Mouse (Mus musculus): Measurements from ENCODE around the gene Gtsf1l. TPM values are rescaled to one million over a fixed set of nuclear protein-coding genes. Genes with fewer than 3 reads are reported as not detected.

Gene Gtsf1l
- total RNA-seq (2021), result not detected
- long read RNA-seq, experiment 1, result 0 reads
- long read RNA-seq, experiment 2, result 0 reads

- DNase-seq, result no peak
These were observed at the start of gene Gtsf1l for GRCm38 (mm10) chr2:163087728-163088127. Gtsf1l (minus strand) TSS chr2:163087855.

- no peak for DNase-seq
These were observed 49.3 kb upstream of the Gtsf1l start for GRCm38 (mm10) chr2:163136996-163137395.

GRCm38 (mm10) chr2:163135931-163136330 lies 48.3 kb upstream of the Gtsf1l start:
- DNase-seq, result no peak

GRCm38 (mm10) chr2:163132314-163132713 lies 44.7 kb upstream of the Gtsf1l start:
- DNase-seq, result no peak

- no peak for DNase-seq
These were observed 43.2 kb upstream of the Gtsf1l start for GRCm38 (mm10) chr2:163130837-163131236.

GRCm38 (mm10) chr2:163123496-163123895 lies 35.8 kb upstream of the Gtsf1l start:
- no peak for DNase-seq

- DNase-seq, result peak; percentile 69
These were observed 34.7 kb upstream of the Gtsf1l start for GRCm38 (mm10) chr2:163122319-163122718.

DNA sequence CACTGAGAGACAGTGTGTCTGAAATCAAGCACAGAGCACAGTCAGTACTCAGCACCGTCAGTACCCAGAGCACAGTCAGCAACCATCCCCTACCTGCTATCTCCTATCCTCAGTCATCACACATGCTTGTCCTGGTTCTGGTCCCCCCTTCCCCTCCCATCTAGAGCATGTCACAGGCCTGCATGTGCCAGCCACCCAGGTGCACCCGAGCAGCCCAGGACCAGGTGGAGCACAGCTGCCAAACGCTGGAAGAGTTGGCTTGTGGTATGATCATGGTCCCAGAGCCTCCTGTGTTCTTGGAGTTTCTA lies 33.7 kb upstream of the Gtsf1l start:
- DNase-seq, result no peak

- DNase-seq, result no peak
These were observed 33.1 kb upstream of the Gtsf1l start for GRCm38 (mm10) chr2:163120626-163121352.

DNA sequence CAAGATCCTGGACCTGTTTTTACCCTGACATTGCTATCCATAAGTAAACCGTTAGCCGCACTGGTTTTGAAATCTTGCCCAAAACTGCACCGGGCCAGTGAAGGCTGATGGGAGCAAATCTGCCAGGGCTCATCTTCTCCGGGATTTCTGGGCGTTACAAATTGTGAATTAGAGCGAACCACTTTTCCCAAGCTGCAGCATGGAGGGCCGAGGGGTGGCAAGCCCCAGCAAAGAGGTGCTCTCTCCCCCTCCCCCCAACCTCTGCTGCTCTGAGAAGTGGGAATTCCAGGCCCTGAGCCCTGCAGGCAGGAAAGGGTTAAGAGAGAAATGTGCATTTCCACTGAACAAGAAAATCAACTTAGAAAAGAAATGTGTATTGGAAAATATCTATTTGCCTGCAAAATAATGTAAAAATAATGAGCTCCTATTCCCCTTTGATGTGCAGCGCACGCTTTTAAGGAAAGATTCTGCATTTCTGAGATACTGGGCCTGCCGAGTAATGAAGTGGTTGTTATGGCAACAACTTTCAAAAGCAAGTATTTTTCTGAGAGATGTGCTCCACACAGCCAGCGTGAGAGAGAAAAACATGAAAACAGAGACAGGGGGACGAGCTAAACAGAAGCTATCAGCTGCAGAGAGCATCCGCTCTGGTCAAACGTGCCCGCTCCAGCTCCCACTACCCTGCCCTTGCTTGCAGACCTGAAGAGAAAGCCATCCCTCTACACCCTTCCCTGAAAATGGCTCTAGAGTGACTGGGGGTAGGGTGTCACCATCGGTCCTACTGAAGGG lies 24.0 kb upstream of the Gtsf1l start:
- DNase-seq, result no peak

DNA sequence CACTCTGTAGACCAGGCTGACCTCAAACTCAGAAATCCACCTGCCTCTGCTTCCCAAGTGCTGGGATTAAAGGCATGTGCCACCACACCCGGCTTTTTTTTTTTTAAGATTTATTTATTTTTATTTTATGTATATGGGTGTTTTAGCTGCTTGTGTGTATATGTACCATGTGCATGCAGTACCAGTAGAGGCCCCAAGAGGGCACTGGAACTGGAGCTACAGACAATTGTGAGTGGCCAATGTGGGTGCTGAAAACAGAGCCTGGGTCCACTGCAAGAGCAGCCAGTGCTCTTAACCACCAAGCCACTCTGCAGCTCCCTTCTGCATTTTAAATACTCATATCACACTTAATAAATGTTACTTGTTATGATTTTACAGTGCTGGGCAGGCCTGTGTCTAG lies 23.1 kb upstream of the Gtsf1l start:
- no peak for DNase-seq

DNA sequence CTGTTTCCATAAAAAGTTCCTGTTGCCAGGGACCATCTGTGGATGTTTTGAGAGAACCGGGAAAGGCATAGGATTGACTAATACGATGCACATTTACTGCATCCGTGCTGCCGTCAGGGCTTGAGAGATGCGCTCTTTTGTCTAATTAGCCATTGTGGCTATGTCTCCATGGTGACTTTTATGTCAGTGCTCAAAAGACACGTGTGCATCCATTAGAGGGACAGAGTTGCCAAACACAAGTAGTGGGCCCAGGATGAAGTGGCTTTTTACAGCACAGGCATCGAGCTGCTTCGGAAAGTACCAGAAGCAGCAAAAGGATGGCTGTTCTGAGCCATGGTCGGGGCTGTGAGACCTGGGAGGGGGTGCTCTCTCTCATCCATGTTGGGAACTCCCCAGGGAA lies 20.7 kb upstream of the Gtsf1l start:
- DNase-seq, result no peak

DNA sequence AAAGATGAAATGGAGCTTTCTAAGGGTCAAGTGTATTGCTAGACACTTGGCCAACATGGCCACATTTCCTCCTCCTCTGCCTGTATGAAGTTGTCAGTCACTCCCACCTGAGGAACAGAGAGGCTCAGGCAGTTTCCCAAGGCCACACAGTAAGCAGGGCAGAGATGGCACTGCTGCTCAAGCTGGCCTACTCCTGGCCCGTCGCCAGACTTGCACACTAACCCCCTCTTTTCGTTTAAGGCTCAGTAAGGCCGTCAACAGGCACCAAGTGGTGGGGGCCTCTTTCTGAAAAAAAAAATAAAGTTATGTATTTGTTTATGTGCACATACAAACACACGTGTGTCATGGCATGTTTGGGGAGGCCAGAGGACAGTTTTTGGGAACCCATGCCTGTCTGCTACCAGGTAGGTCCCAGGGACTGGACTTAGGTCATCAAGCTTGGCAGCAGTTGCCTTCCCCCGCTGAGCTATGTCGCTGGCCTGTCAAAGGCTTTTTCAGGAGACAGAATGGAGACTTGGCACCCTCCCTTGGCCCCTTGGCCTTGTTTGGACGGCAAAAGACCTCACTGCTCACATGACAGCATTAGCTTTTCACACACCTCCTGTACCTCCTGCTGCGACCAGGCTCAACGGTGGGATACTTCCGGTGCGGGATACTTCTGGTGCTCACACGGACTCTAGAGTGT lies 16.6 kb upstream of the Gtsf1l start:
- peak; percentile 18 for DNase-seq

DNA sequence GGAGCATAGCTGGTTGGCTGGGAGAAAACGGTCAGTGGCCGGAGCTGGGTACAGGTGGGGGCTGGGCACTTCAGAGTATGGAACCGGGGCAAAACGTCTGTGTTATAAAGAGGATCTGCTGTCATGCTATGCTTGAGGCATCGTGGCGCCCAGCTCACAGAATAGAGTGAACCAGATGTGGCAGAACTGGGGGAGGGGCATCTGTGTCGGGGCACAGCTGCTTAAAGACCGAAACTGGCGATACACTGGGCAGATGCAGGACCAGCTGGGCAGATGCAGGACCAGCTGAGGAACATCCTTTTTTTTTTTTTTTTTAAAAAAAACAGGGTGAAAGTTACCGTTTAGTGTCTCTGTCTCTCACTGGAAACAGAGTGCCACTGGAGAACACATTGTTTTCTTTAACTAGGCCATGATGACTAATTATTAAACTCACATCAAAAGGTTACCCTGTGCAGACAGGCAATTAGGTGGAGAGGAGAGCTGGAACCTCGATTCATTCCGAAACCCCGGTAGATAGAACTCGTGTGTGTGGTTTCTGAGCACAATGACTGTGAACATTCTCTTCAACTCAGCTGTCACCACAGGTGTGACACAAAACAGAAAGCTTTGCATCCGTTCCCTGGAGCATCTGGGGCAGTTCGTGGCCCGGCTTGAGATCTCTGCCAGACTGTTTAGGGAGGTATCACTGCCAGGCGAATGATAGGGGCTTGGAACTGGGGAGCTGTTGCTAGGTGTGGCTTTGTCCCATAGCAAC lies 15.4 kb upstream of the Gtsf1l start:
- no peak for DNase-seq

DNA sequence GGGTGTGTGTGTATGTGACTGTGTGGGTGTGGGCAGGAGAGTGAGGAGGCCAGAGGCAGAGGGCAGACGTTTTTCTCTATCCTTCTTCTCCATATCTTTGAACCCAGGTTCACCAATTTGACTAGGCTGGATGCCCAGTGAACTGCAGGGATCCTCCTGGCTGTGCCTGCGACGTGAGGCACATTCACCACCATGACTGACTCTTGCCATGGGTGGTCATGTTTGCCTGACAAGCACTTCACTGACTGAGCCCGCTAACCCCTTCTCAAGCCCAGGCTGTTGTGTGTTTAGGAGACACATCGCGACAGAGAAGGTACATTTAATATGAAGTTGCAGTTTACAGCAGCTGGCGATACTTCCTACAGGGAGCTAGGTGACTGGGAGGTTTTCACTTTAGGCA lies 14.6 kb upstream of the Gtsf1l start:
- no peak for DNase-seq

DNA sequence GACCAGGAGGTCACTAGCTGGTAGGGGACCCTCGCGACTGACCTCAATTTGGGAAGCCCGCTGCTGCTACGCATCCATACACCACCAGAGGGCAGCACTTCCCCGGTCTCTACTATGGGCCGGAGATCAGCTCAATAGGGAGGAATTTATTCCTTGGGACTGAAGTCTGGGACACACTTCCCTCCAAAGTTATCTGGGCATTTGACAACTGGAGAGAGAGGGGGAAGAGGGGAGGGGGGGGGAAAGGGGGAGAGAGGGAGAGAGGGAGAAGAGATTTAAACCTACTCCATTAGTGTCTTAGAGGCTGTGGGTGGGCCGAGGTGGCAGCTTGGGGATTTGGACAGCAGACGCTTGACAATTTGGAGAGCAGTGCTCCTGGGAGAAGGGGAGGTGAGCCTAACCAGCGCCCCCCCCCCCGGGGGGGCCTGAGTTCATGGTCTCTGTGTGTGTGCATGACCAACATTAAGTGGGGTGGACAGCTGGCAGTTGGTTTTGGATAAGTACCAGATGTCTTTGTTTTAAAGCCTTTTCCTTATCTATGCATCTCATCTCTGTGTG lies 14.1 kb upstream of the Gtsf1l start:
- DNase-seq, result peak; percentile 84

DNA sequence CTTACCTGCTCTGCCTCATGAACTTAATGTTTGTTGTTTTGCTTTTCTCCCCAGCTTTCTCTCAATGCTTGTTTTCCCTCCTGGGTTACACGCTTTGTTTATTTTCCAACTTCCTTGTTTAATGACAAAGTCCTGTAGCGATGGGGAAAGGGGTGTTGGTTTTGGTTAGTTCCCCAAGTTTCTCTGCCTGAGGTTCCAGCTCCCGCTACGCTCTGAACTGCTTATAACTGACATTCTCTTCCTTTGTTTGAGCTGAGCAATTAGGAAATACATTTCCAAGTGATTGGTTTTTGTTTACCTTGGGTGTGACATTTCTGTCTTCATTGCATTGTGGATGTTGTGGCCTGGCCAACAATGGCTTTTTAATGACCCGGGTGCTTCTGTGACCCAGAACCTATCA lies 12.9 kb upstream of the Gtsf1l start:
- no peak for DNase-seq

DNA sequence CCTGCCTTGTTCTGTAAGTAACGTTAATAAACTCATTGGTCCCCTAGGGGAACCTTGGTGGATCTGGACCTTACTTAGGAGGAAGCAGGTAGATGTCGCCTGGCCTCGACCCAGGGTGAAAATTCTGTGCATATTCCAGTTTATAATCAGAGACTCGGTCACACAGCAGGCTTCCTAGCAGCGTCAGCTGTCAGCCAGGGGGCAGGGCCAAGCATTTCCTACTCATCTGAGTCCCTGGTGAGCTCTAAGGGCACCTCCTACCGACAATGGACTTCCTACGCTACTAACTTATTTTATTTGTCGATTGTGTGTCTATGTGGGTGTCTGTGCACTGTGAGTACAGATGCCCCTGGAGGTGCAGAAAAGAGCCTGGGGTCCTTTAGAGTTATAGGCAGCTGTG lies 12.3 kb upstream of the Gtsf1l start:
- DNase-seq, result no peak

GRCm38 (mm10) chr2:163095784-163096183 lies 8.1 kb upstream of the Gtsf1l start:
- no peak for DNase-seq

DNA sequence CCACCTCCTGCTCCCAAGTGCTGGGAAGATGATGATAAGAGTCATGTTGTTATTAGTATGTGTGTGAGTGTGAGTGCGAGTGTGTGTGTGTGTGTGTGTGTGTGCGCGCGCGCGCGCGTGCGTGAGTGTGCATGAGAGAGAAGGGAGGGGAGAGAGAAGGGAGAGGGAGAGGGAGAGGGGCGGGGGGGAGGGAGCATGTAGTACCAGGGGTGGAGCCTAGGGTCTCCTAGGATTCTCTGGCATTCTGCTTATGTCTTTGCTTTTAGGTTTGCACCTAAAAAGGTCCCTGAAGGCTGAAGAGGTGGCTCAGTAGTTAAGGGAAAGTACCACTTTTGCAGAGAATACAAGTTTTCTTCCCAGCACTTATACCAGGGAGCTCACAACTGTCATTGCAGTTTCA lies 7.3 kb upstream of the Gtsf1l start:
- DNase-seq, result no peak

GRCm38 (mm10) chr2:163089475-163090123 lies 1.9 kb upstream of the Gtsf1l start:
- peak; percentile 58 for DNase-seq

- no peak for DNase-seq
These were observed 1.1 kb downstream of the Gtsf1l start for GRCm38 (mm10) chr2:163086561-163086960.
